Mouse (Mus musculus) lung, embryonic 16.5 days (tissue): ENCODE data around the gene Ttc3. TPM values are rescaled to one million over a fixed set of nuclear protein-coding genes. Genes with fewer than 3 reads are reported as not detected.
A peak's percentile ranks its signal among the peaks of the same experiment; 100 is the strongest.

Source experiments
- ATAC-seq: fragments of 200-750 bp; cut with Nextera tagmentation; 2 replicates; pipeline ENCODE4 v1.8.0; 2017; ENCODE audit warnings: low read depth, mild to moderate bottlenecking, moderate library complexity
- H3K27ac ChIP-seq: fragments of 300-500 bp; sonication (generic); 2 replicates; pipeline ENCODE4 v1.5.1; 2014; ENCODE audit warnings: mild to moderate bottlenecking, control low read depth, low read length
- H3K27me3 ChIP-seq: fragments of 300-500 bp; sonication (generic); 2 replicates; pipeline ENCODE4 v1.6.1; 2014; ENCODE audit warnings: low read depth, low read length, mixed read lengths; ENCODE audit not compliant: control insufficient read depth, insufficient read depth
- H3K36me3 ChIP-seq: fragments of 300-500 bp; sonication (generic); 2 replicates; pipeline ENCODE4 v1.6.1; 2014; ENCODE audit warnings: low read length; ENCODE audit not compliant: control insufficient read depth, insufficient read depth
- H3K4me1 ChIP-seq: fragments of 300-500 bp; sonication (generic); replicated peaks from 2 replicates; pipeline ENCODE4 v1.6.1; 2014; ENCODE audit warnings: low read length, mixed read lengths; ENCODE audit not compliant: control insufficient read depth, insufficient read depth
- H3K4me2 ChIP-seq: fragments of 300-500 bp; sonication (generic); 2 replicates; pipeline ENCODE4 v1.6.1; 2014; ENCODE audit warnings: low read depth, low read length, control low read depth
- H3K4me3 ChIP-seq: fragments of 300-500 bp; sonication (generic); 2 replicates; pipeline ENCODE4 v1.5.1; 2014; ENCODE audit warnings: mild to moderate bottlenecking, low read length, control low read depth
- H3K9ac ChIP-seq: fragments of 300-500 bp; sonication (generic); 2 replicates; pipeline ENCODE4 v1.6.1; 2014; ENCODE audit warnings: low read length, control low read depth
- H3K9me3 ChIP-seq: fragments of 300-500 bp; sonication (generic); 2 replicates; pipeline ENCODE4 v1.6.1; 2016; ENCODE audit warnings: low read length; ENCODE audit not compliant: control insufficient read depth
- WGBS: fragments of 180-500 bp; shearing (Covaris S2); extraction: QIAGEN DNeasy Blood & Tissue Kit; methylation state at CpG from one replicate; pipeline ENCODE4 v1.1.7; 2014; 5-methylcytosine and 5-hydroxymethylcytosine counted together
- polyA plus RNA-seq: library from polyadenylated mRNA; unstranded; fragments of >200 nt; fragmentation: Nextera tagmentation; extraction: Ambion mirVana; gene quantifications from 2 replicates; pipeline ENCODE4 v1.2.1, GENCODE M21; 2015

Ttc3 gene
- polyA plus RNA-seq, 1 experiment from 2014 or later = 153 TPM

GRCm38 (mm10) chr16:94356776-94357494, 13.5 kb upstream of the Ttc3 start:
- ATAC-seq = no peak
- Histone ChIP-seq H3K9me3 (no peaks in the 10 kb centered on the region), H3K9ac (no peak overlapping the region), H3K36me3 (no peaks in the 10 kb centered on the region), H3K4me3 (no peak overlapping the region), H3K27me3 (no peaks in the 10 kb centered on the region), H3K4me2 (no peak overlapping the region), H3K27ac (no peak overlapping the region), H3K4me1 (no peaks in the 10 kb centered on the region; the same call in 1 of the 2 replicates)
- WGBS = 39% methylated on average over 11 of the region's 11 CpGs

- Histone ChIP-seq H3K9ac (no peak overlapping the region), H3K4me1 (no peaks in the 10 kb centered on the region; the same call in 1 of the 2 replicates), H3K27ac (no peak overlapping the region), H3K9me3 (no peaks in the 10 kb centered on the region), H3K4me2 (no peak overlapping the region), H3K27me3 (no peaks in the 10 kb centered on the region), H3K36me3 (no peaks in the 10 kb centered on the region), H3K4me3 (no peak overlapping the region)
- ATAC-seq = no peak
- WGBS = 87% methylated on average over 3 of the region's 3 CpGs
Measured at GRCm38 (mm10) chr16:94358091-94358490, 12.3 kb upstream of the Ttc3 start.

GRCm38 (mm10) chr16:94360578-94361350, 9.7 kb upstream of the Ttc3 start:
- ATAC-seq = no peak
- Histone ChIP-seq H3K27me3 (no peaks in the 10 kb centered on the region), H3K36me3 (peaks cover 3% of the 10 kb centered on the region; the same call in 1 of the 2 replicates), H3K27ac (no peak overlapping the region), H3K4me1 (no peaks in the 10 kb centered on the region), H3K4me2 (no peak overlapping the region), H3K9ac (no peak overlapping the region), H3K9me3 (no peaks in the 10 kb centered on the region), H3K4me3 (no peak overlapping the region)
- 79% methylated on average over 13 of the region's 13 CpGs for WGBS

GRCm38 (mm10) chr16:94362174-94362873, 8.1 kb upstream of the Ttc3 start:
- Histone ChIP-seq H3K4me3 (no peak overlapping the region), H3K27ac (no peak overlapping the region), H3K9ac (no peak overlapping the region), H3K4me1 (no peaks in the 10 kb centered on the region), H3K9me3 (no peaks in the 10 kb centered on the region), H3K4me2 (no peak overlapping the region), H3K27me3 (no peaks in the 10 kb centered on the region), H3K36me3 (peaks cover 3% of the 10 kb centered on the region; the same call in 1 of the 2 replicates)
- 40% methylated on average over 10 of the region's 10 CpGs for WGBS
- ATAC-seq = no peak

GRCm38 (mm10) chr16:94363814-94364213, 6.6 kb upstream of the Ttc3 start:
- H3K27me3 ChIP-seq = no peaks in the 10 kb centered on the region
- H3K36me3 ChIP-seq = peaks cover 3% of the 10 kb centered on the region; the same call in 1 of the 2 replicates
- no peaks in the 10 kb centered on the region for H3K9me3 ChIP-seq
- H3K9ac ChIP-seq = no peak overlapping the region
- H3K4me2 ChIP-seq = no peak overlapping the region
- H3K4me3 ChIP-seq = no peak overlapping the region
- no peak overlapping the region for H3K27ac ChIP-seq
- ATAC-seq = no peak
- H3K4me1 ChIP-seq = no peaks in the 10 kb centered on the region; the same call in none of the 2 replicates
- WGBS = 85% methylated on average over 4 of the region's 4 CpGs

- H3K4me2 ChIP-seq = no peak overlapping the region
- H3K4me1 ChIP-seq = peaks cover 9% of the 10 kb centered on the region
- no peak overlapping the region for H3K4me3 ChIP-seq
- H3K36me3 ChIP-seq = peaks cover 3% of the 10 kb centered on the region; the same call in 1 of the 2 replicates
- H3K9ac ChIP-seq = no peak overlapping the region
- H3K27me3 ChIP-seq = no peaks in the 10 kb centered on the region
- H3K9me3 ChIP-seq = no peaks in the 10 kb centered on the region
- no peak overlapping the region for H3K27ac ChIP-seq
- ATAC-seq = no peak
- WGBS = 82% methylated on average over 3 of the region's 3 CpGs
Measured at GRCm38 (mm10) chr16:94365435-94365834, 5.0 kb upstream of the Ttc3 start.

GRCm38 (mm10) chr16:94369596-94370172, 734 bp upstream of the Ttc3 start:
- peaks cover 17% of the 10 kb centered on the region for H3K4me1 ChIP-seq
- H3K27ac ChIP-seq = peak overlapping the region; percentile 99
- no peak for ATAC-seq
- peak overlapping the region; percentile 93 for H3K4me3 ChIP-seq
- 3% methylated on average over 6 of the region's 6 CpGs for WGBS
- no peaks in the 10 kb centered on the region for H3K27me3 ChIP-seq
- no peaks in the 10 kb centered on the region for H3K9me3 ChIP-seq
- H3K36me3 ChIP-seq = peaks cover 3% of the 10 kb centered on the region; the same call in 1 of the 2 replicates
- H3K9ac ChIP-seq = peak overlapping the region; percentile 95
- H3K4me2 ChIP-seq = peak overlapping the region; percentile 82

- H3K4me1 ChIP-seq = peaks cover 20% of the 10 kb centered on the region
- H3K4me2 ChIP-seq = peak overlapping the region; percentile 82
- ATAC-seq = peak; percentile 84
- H3K4me3 ChIP-seq = peak overlapping the region; percentile 93
- WGBS = under 1% methylated on average over 43 of the region's 43 CpGs
- no peaks in the 10 kb centered on the region for H3K27me3 ChIP-seq
- H3K36me3 ChIP-seq = no peaks in the 10 kb centered on the region
- H3K9me3 ChIP-seq = no peaks in the 10 kb centered on the region
- H3K9ac ChIP-seq = peak overlapping the region; percentile 95
- H3K27ac ChIP-seq = peak overlapping the region; percentile 99
Measured at GRCm38 (mm10) chr16:94370915-94371300, 490 bp downstream of the Ttc3 start.
